Mouse (Mus musculus): Measurements from ENCODE around the gene Lgalsl.

Lgalsl gene

GRCm38 (mm10) chr11:20830686-20831505, at the start of gene Lgalsl:
TSS of gene Lgalsl (minus strand) at chr11:20831056.
- under 1% methylated on average over 101 of the region's 102 CpGs for WGBS

GRCm38 (mm10) chr11:20878644-20879043, 47.8 kb upstream of the Lgalsl start:
- WGBS = 62% methylated on average over 5 of the region's 5 CpGs

DNA sequence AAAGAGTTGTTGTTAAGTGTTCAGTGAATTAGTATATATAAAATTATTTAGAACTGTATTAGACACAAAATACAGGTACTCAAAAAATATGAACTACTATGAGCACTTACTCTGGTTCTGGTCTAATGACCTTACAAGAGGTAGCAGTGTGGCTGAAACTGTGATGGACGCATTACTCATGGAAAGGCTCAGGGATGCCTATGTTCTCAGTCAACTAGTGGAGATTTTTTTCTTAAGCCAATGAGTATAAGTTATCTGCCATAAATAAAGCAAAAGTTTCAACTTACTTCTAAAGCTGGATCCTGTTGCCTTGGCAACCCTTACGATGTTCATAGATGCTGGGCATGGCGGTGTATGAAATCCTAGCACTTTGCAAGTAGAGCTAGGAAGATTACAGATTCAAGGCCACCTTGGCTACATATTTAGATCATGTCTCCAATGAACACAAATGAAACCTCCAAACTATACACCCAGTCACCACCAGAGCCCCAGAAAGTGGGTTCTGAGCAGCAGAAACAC, 46.8 kb upstream of the Lgalsl start:
- WGBS = 57% methylated on average over 3 of the region's 3 CpGs

DNA sequence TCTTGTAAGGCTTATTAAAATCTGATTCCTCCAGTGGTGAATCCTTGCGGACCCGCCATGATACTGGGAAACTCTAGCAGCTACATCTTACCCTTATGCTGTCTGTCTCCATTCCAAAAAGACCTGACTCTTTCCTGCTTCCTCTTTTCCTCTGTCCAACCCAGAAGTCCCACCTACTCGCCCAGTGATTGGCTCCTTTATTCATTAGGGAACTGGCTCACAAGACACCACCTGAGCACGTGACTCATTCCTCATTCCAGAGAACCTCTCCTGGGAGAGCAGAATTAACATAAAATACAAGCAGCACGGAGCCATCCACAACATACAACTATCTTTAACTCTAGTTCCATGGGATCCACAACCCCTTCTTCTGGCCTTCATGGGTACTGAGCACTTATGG, 42.5 kb upstream of the Lgalsl start:
- 85% methylated on average over 5 of the region's 5 CpGs for WGBS

GRCm38 (mm10) chr11:20872911-20873310, 42.1 kb upstream of the Lgalsl start:
- 80% methylated on average over 7 of the region's 7 CpGs for WGBS

DNA sequence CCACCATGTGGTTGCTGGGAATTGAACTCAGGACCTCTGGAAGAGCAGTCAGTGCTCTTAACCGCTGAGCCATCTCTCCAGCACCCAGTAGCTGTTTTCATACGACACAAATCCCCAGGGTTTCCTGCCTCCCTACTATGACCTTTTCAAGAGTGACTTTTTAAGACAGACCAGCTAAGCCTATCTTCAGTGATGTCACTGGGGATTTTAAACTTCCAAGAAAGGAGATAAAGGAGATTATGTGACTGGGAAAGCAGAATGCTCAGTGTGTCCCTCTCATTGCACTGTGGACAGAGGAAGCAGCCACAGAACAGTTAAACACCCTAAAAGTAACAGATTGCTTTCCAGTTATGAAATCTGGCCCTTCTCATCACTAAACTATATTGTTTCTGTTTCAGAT, 41.6 kb upstream of the Lgalsl start:
- 91% methylated on average over 2 of the region's 2 CpGs for WGBS

DNA sequence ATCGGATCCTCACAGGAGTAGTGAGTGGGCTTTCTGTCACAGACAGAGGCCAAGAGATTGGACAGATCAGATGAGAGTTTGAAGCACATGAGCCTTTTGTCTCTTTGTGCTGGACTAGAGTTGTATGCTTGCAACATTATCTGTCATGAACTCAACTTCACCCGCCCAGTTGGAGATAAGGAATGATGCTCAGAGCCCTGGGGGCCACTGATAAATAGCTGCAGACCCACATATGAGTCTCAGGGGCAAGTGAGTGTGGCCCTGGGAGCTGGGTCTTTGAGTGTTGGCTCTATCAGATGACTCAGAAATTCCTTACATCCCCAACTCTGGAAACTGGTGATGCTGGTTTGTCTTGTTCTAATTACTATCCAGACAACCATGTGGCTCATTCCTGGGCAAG, 39.1 kb upstream of the Lgalsl start:
- WGBS = 95% methylated on average over 2 of the region's 2 CpGs

DNA sequence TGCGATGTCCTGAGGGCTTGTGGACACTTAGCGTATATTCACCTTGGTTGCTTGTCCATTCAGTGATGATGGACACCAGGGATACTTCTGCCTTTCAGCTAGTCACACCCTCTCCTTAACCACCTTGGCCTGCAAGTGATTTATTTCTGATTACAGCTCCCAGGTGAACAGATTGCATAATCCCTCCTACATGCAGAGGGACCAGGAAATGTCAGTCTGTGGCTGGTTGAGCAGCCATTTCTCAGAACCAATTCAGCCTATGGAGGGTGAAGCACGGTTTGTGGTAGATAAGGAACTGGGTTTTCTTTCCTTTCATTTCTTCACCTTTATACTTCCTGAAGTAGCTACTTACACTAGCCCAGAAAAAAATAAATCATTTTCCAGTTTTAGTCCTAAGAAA, 34.6 kb upstream of the Lgalsl start:
- WGBS = 88% methylated on average over 3 of the region's 3 CpGs

- 42% methylated on average over 6 of the region's 6 CpGs for WGBS
These were observed 33.8 kb upstream of the Lgalsl start for GRCm38 (mm10) chr11:20864647-20865046.

GRCm38 (mm10) chr11:20862101-20862500, 31.2 kb upstream of the Lgalsl start:
- WGBS = 96% methylated on average over 5 of the region's 5 CpGs

DNA sequence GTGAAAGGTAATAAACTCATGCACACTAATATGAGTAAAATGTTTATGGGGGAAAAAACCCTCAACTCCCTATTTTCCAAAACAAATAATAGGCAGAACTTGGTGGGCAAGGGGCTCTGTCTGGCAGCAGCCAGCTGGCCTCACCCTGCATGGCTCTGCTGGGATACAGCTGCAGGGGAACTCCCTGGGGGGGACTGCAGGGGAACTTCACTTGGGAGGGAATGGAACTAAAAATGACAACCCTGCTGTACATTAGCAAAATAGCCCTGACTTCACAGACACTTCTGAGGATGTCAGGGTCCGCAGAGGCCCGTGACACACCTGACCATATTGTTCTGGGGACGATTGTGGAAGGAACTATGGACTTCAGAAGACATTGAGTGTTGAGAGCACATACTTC, 29.5 kb upstream of the Lgalsl start:
- WGBS = 95% methylated on average over 3 of the region's 3 CpGs

DNA sequence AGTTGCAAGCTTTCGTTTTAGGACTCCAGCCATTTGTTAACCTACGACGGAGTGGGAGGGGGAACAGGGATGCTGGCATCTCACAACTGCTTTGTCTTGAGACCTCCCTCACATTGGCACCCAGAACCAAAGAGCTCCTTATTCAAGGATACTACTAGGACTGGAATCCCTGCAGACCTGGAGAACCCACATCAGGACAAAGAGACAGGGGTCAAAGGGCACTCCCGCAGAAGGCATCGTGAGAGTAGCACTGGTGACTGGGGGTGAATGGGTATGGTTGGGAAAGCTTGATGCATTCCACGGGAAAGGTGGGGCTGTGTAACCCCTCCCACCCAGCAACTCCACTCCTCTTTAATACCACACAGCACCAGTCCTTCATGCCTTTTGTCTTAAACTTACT, 29.0 kb upstream of the Lgalsl start:
- WGBS = 50% methylated on average over 6 of the region's 6 CpGs

DNA sequence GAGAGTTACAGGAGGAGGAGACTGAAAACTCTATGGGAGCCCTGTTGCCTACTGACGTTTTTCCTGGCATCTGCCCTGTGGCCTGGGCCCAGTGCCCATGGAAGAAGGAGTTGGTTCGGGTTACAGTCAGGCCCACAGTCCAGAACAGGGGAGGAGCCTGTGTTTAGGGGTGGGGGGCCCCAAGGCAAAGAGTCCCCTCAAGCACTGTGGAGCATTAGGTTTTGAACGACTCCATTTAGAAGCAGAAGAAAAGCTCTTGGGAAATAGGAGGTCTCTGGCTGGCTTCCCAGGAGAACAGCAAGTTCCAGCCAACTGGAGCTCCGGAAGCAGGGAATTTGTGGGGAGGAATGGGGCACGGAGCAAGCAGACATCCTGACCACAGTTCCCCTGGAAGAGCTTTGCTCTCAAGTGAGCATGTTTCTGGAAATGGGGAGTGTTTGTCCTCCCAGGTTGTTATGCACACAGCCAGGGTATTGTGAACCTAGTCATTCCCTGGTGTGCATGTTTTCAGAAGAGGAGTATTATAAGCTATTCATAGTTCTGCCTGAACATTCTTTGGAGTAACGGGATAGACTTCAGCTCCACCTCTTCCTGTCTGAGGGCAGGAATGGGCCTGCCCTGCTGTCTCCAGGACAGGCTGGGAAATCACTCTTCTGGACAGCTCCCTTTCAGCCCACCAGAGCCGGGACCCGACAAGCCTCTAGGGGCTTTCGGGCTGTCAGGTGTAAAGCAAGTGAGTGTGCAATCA, 28.2 kb upstream of the Lgalsl start:
- 15% methylated on average over 9 of the region's 9 CpGs for WGBS

DNA sequence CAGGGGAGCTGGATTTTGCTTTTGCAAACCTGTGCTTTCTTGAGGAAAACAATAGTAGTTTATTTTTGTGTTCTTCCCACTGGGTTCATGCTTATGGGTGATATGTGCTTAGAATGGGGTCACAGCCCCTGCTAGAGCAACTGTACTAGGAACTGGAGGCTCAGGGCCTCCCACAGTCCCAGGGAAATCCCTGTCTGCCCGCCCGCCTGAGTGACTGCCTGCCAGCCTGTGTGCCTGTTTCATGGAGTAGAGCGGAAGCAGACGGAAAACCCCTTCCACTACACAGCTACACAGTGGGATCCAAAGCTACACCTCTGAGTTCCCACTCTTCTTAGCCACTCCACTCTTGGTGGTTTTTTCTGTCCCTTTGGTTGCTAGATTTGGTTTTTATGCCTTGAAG, 27.1 kb upstream of the Lgalsl start:
- 70% methylated on average over 4 of the region's 4 CpGs for WGBS

DNA sequence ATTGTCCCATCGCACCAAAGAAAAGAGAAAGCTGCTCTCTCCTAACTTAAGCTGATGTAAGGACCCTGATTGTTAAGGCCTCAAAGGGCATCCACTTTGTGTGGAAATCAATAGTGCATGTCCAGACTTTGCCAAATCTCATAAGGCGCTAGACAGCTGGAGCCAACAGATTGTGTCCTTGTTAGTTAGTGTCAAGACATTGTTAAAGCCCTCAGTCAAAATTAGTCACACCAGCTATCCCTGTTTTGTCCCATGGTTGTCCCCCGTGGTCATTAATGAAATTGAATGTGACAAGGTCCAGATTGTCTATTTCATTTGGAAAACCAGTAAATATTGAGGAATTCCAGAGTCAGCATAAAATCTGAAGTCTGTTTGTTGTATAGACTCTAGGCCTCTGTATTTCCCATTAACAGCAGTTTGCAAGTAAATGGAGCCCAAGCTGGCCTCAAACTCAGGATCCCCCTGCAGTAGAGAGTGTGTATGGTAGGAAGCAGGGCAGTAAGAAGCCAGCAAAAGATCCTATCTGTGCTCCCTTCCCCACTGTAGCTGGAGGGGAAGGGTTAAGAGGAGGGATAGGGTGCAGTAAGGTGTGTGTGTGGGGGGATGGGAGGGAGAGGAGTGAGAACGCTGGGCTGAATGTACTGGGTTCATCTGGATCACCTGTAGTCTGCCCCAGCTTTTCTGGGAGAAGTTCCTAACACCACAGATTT, 23.3 kb upstream of the Lgalsl start:
- 78% methylated on average over 4 of the region's 4 CpGs for WGBS

DNA sequence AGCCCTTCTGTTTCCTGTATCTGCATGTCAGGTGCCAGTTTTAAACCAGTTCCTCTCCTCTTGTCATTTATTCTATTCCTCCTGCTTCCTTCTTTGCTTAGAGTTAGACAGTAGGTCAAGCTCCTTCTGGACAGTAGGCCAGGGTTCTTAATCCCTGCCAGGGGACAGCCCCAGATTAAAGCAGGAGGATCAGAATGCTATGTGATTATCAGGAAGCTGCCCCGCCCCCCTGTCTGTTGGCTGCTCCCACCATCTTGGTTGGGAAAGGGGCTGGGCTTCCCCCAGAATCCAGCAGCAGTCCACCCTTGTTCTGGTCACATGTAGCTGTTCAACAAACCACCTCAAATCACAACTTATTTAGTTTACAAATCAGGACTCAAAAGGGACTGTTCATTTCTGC, 19.3 kb upstream of the Lgalsl start:
- 100% methylated on average over 1 of the region's 1 CpGs for WGBS

- WGBS = 51% methylated on average over 5 of the region's 5 CpGs
These were observed 18.5 kb upstream of the Lgalsl start for GRCm38 (mm10) chr11:20849403-20849802.

DNA sequence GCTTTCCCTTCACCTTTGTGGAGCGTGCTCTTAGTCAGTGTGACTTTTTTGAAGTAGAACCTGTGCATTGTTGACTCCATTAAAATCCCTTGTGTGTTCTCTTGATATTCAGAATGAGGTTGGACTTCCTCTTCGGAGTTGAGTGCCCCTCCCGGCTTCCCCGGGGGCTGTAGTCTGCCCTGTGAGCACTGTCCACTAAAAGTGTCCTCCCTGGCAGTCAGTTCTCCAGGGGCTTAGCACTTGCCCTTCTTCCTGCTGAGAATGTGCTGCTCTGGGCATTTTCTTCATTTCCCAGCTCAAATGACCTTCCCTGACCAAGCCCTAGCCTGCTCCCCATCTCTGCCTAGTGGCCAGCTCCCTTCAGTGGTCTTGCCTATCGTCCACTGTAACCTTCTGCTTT, 6.5 kb upstream of the Lgalsl start:
- 89% methylated on average over 5 of the region's 5 CpGs for WGBS

DNA sequence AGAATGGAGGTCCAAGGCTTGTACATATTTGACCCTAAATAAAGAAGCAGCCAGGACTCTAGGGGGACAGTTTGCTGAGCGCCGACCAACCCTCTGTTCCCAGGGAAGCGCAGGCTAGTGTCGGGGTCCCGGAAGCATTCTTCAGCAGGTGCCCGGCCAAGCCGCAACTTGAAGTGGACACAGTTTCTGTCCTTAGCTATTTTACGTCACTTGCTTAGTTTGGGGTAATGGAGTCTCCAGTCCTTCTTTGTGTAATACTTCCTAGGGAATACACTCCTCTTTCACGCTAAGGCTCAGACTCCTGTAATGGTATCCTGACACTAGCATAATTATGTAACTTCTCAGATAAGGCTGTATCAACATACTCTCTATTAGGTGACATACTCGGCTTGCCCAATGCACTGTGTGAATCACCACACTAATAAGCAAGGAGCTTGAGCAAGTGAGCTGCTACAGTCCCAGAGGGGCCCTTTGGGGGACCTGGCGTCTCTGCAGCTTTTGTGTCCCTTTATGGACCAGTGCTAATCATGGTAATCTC, 813 bp upstream of the Lgalsl start:
- WGBS = 7% methylated on average over 11 of the region's 11 CpGs

DNA sequence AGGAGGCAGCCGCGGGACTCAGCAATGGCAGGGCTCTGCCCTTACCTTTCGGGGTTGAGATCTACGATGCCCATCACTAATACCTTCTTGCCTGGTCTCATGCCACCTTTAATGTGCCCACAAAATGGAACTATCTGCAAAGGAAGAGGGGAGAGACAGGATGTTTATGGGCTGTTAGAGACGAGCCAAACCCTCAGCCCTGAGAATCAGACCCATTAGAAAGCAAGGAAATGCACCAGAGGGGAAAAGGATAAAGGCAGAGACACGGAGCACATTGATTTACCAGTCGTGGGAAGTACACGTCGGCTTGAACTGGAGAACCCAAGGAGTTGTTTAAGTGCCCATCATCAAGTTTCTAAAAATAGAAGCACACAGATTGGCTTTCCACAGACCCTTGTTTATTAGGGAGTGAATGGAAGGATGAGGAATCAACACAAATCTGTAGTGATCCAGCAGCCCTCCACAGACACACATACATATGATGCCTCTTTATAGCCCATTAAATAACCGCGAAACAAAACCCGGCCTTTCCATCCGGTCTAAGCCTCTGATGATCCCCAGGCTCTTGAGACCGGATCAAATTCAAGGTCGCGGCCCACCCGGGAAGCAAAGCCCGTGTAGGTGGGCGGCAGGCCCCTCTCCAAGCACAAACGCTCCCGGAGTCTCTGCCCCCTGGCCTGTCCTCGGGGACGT, 717 bp downstream of the Lgalsl start:
- 9% methylated on average over 23 of the region's 23 CpGs for WGBS

GRCm38 (mm10) chr11:20829056-20829686, 1.7 kb downstream of the Lgalsl start:
- WGBS = 29% methylated on average over 9 of the region's 9 CpGs

All from cerebral cortex, adult 2 months (tissue).